Mouse (Mus musculus) CH12F3 (cell line): ENCODE results near the gene Trappc11.
"Not testable (repeated sequence)": the region's sequence is repeated elsewhere in the genome, so short reads cannot be mapped to it uniquely, and the experiment has no call there.

Experiments
- in situ Hi-C: fragments of 300-500 bp; cut with MboI; formaldehyde crosslinking; loops from 2 replicates; pipeline ENCODE4 v1.14.3; 2020; ENCODE audit warnings: low sequenced_read_pairs

Gene Trappc11

GRCm38 (mm10) chr8:47487231-47487630, 46.0 kb downstream of the Trappc11 start:
- in situ Hi-C loops = no loop called here

GRCm38 (mm10) chr8:47482354-47483071, 50.8 kb downstream of the Trappc11 start:
- in situ Hi-C loops = no loop called here

GRCm38 (mm10) chr8:47480039-47480438, 53.2 kb downstream of the Trappc11 start:
- in situ Hi-C loops = no loop called here

- in situ Hi-C loops = no loop called here
These were observed 71.6 kb downstream of the Trappc11 start for GRCm38 (mm10) chr8:47461650-47462049.

DNA sequence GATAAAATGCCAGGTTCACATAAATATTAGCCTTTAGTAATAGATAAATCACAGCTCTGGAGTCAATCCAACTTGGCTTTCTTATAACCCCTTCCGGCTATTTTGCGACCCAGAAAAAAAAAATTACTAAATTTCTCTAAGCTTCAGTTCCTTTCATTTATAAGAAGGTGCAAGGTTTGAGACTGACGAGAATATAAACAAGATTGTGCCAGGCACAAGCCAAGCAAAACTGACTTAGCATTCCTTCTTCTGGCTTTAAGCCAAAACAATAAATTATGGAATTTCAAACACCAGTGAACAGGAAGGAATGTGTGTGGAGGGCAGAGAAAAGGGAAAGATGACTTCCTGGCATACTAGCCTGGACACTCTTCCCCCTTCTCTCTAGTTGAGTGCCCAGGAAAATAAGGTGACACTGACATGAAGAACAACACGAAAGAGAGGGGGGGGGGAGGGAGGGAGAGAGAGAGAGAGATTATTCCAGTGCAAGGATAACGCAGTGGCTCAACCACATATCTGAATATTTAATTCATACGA, 74.0 kb downstream of the Trappc11 start:
- in situ Hi-C loops = no loop called here

DNA sequence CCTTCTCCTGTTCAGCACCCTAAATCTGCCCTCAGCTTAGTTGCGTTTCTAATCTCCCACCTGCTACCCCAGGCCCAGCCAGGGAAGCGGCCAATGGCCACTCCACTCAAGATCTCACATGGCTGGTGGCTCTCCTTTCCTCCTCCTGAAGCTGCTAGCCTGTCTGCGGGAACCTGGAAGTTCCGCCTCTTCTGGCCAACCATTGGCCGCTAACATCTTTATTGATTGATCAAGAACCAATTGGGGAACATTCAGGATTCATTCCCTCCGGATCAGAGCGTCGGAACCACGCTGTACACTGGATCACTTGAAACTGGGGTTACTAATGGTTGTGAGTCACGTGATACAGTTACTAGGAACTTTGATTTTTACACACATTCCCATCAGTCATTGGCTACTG, 74.7 kb downstream of the Trappc11 start:
- in situ Hi-C loops = no loop called here

DNA sequence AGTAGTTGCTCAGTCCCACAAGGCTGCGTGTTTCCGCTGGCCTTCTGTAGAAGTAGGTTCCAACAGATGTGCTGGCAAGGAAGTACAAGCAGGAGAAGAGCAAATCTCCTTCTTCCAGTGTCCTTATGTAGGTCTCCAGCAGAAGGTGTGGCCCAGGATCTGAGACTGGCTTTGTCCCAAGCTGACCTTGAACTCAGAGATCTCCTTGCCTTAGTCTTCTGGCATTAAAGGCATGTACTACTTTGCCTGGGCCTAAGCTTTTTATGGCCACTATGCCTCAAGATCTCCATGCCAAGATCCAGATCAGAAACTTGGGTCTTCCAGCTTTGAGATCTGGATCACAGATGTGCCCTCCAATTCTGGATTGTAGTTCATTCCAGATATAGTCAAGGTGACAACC, 84.1 kb downstream of the Trappc11 start:
- in situ Hi-C loops = not testable (repeated sequence)

DNA sequence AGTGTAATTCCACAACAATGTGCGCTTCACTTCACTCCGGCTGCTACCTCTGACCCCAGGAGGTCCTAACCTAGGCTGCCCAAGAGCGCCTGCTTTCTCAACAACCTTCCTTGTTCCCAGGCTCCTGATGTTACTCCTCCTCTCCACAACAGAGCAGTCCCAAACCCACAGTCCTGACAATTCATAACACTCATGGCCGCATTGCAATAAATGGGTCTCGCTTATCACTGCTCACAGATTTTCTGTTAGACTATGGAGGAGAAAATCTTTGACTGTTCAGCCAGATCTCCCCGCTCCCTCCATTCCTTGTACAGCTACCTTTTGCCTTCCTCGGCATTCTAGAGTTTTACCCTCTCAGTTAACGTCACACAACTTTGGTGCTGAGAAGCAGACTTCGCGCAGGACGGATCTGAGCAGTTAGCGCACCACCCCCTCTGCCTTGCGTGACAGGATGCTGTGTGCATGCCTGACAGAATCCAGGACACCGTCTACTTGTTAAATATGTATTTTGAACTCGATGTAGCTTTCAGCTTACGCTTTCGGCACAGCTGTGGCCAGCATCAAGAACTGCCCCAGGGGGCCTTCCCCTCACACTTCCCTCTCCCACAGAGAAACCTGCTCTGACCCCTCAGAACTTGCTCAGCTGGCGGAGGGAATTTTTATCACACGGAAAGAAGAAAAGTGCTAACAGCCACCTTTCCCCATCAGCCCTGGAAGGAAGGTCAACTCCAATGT, 86.8 kb downstream of the Trappc11 start, which contains the start of gene Stox2:
TSS of gene Stox2 (minus strand) at position 51 of the 735 bp plus-strand sequence.
- in situ Hi-C loops = no loop called here
